ENCODE assay signal across 8 mouse cellular contexts in genomic region chr1:194334752-194335719, GRCm38 (mm10).
DNase-seq lines count a peak whose midpoint lies in the region; ATAC-seq and TF ChIP-seq lines count a peak whose summit lies in the region.

No protein-coding gene starts in this region.

- H3K9ac ChIP-seq in hindbrain, embryonic 14.5 days = no peak overlapping the region
- H3K9ac ChIP-seq in hindbrain, embryonic 12.5 days = no peak overlapping the region
- H3K9ac ChIP-seq in limb, embryonic 14.5 days (ENCODE audit: low read depth, low read length, severe bottlenecking) = no peak overlapping the region

- no peak for ATAC-seq in hindbrain, embryonic 14.5 days (ENCODE audit: low FRiP score)
- no peak for ATAC-seq in hindbrain, embryonic 12.5 days (ENCODE audit: low FRiP score)
- no peak for ATAC-seq in limb, embryonic 14.5 days (ENCODE audit: low FRiP score, low read depth)

- no peak overlapping the region for H3K4me3 ChIP-seq in hindbrain, embryonic 14.5 days (replicated peaks; ENCODE audit: low read length)
- no peak overlapping the region for H3K4me3 ChIP-seq in hindbrain, embryonic 12.5 days
- no peak overlapping the region for H3K4me3 ChIP-seq in cerebellum, adult 2 months (replicated peaks; ENCODE audit: insufficient read depth, low read depth, low read length)
- H3K4me3 ChIP-seq in limb, embryonic 14.5 days (replicated peaks; ENCODE audit: low read length) = no peak overlapping the region

- no peaks in the 10 kb centered on the region for H3K36me3 ChIP-seq in hindbrain, embryonic 14.5 days (replicated peaks; ENCODE audit: control insufficient read depth, insufficient read depth)
- H3K36me3 ChIP-seq in hindbrain, embryonic 12.5 days = no peaks in the 10 kb centered on the region
- H3K36me3 ChIP-seq in limb, embryonic 14.5 days (ENCODE audit: control insufficient read depth, insufficient read depth, low read length) = no peaks in the 10 kb centered on the region

- no peak for TF ChIP-seq CTCF in cerebellum, adult 2 months (IDR thresholded peaks at IDR 0.05; ENCODE audit: borderline replicate concordance, insufficient read depth, low read depth, low read length)

- intact Hi-C loops in heart, postnatal 25 days (cut with DNase I) = no loop called here

- H3K27me3 ChIP-seq in hindbrain, embryonic 14.5 days (ENCODE audit: control insufficient read depth, insufficient read depth, low read length) = no peaks in the 10 kb centered on the region
- no peaks in the 10 kb centered on the region for H3K27me3 ChIP-seq in hindbrain, embryonic 12.5 days
- no peaks in the 10 kb centered on the region for H3K27me3 ChIP-seq in cerebellum, adult 2 months (ENCODE audit: control insufficient read depth, insufficient read depth, low read length)
- H3K27me3 ChIP-seq in limb, embryonic 14.5 days (ENCODE audit: control insufficient read depth, insufficient read depth, low read length) = no peaks in the 10 kb centered on the region

- no peak overlapping the region; the same call in 1 of the 2 replicates for H3K27ac ChIP-seq in hindbrain, embryonic 14.5 days
- H3K27ac ChIP-seq in hindbrain, embryonic 12.5 days = no peak overlapping the region
- no peak overlapping the region for H3K27ac ChIP-seq in cerebellum, adult 2 months (ENCODE audit: insufficient read depth, low read length)
- H3K27ac ChIP-seq in limb, embryonic 14.5 days (replicated peaks; ENCODE audit: low read depth, low read length) = no peak overlapping the region

- H3K4me2 ChIP-seq in hindbrain, embryonic 14.5 days (replicated peaks) = no peak overlapping the region
- no peak overlapping the region for H3K4me2 ChIP-seq in hindbrain, embryonic 12.5 days (replicated peaks)
- H3K4me2 ChIP-seq in limb, embryonic 14.5 days (replicated peaks; ENCODE audit: low read depth, low read length, severe bottlenecking) = no peak overlapping the region

- no peaks in the 10 kb centered on the region for H3K4me1 ChIP-seq in hindbrain, embryonic 14.5 days (replicated peaks; ENCODE audit: control insufficient read depth, insufficient read depth, low read length)
- H3K4me1 ChIP-seq in hindbrain, embryonic 12.5 days = peaks cover 4% of the 10 kb centered on the region; the same call in 1 of the 2 replicates
- H3K4me1 ChIP-seq in cerebellum, adult 2 months (ENCODE audit: control insufficient read depth, insufficient read depth, low read length) = no peaks in the 10 kb centered on the region; the same call in 1 of the 2 replicates
- H3K4me1 ChIP-seq in limb, embryonic 14.5 days (ENCODE audit: control insufficient read depth, insufficient read depth, low read length) = peaks cover 6% of the 10 kb centered on the region; the same call in 1 of the 2 replicates

- TF ChIP-seq POLR2A in cerebellum, adult 2 months (IDR thresholded peaks at IDR 0.05; ENCODE audit: borderline replicate concordance, insufficient read depth, low read length) = no peak
- TF ChIP-seq POLR2A in limb, embryonic 14.5 days (IDR thresholded peaks at IDR 0.05; ENCODE audit: borderline replicate concordance, extremely low read depth, insufficient read depth, insufficient read length) = no peak

- peak; percentile 34 for DNase-seq in hindbrain, embryonic 14.5 days (ENCODE audit: low spot score)
- DNase-seq in cerebellum, adult 2 months = peak; percentile 27 to 65
- DNase-seq in heart, postnatal 25 days (ENCODE audit: low spot score) = peak; percentile 13
- DNase-seq in limb, embryonic 14.5 days (ENCODE audit: low spot score) = peak; percentile 56
- DNase-seq in spleen, postnatal 36 days (ENCODE audit: low spot score in 2 of 2) = no peak
- no peak for DNase-seq in MN1 (ENCODE audit: low spot score)
- DNase-seq in ovary, postnatal 10 days (ENCODE audit: low spot score) = no peak

- H3K9me3 ChIP-seq in hindbrain, embryonic 14.5 days (ENCODE audit: control insufficient read depth, low read length) = no peaks in the 10 kb centered on the region
- H3K9me3 ChIP-seq in hindbrain, embryonic 12.5 days (replicated peaks) = no peaks in the 10 kb centered on the region
- H3K9me3 ChIP-seq in limb, embryonic 14.5 days (ENCODE audit: control insufficient read depth, low read length) = no peaks in the 10 kb centered on the region

- 64% methylated on average over 5 of the region's 5 CpGs for WGBS in hindbrain, embryonic 14.5 days
- WGBS in hindbrain, embryonic 12.5 days = 78% methylated on average over 5 of the region's 5 CpGs
- WGBS in cerebellum, adult 2 months = 44% methylated on average over 5 of the region's 5 CpGs
- WGBS in limb, embryonic 14.5 days = 59% methylated on average over 5 of the region's 5 CpGs

Comparison
In these comparisons a context has a peak if more than half of its experiments do, and no peak if none do; other contexts are left out.
1. DNase-seq: peak in hindbrain, embryonic 14.5 days (single experiment), cerebellum, adult 2 months (2 of 2), heart, postnatal 25 days (single experiment) and limb, embryonic 14.5 days (single experiment); none in spleen, postnatal 36 days (0 of 2), MN1 (single experiment) and ovary, postnatal 10 days (single experiment).